Mouse (Mus musculus): ENCODE data around the gene Ttll5. TPM values are rescaled to one million over a fixed set of nuclear protein-coding genes. Genes with fewer than 3 reads are reported as not detected.

Ttll5 gene
- total and polyA plus RNA-seq, 2 experiments from 2014 or later: 6.3 to 16.8 TPM

DNA sequence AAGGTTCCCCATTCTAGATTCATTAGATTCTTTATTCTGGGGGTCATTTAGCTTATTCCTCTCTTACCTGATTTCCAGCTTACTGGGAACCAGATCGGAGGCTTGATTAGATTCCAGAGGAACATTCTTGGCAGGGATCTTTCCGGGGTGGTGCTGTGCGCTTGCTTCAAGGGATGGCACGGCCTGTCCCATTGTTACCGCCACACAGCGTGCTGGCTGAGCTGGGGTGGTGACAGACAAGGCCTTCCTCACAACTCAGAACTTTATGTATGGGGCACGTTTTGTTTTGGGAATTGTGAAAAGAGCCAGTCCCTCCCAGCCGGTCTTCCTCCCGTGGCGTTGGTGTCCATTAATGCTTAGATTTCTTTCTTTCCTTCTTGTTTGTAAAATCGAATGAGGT lies 278.9 kb downstream of the Ttll5 start:
- H3K4me2 ChIP-seq (ENCODE audit: low read depth, low read length): no peak overlapping the region
- peaks cover 50% of the 10 kb centered on the region for H3K4me1 ChIP-seq (ENCODE audit: control insufficient read depth, insufficient read depth)
- H3K27me3 ChIP-seq (ENCODE audit: control insufficient read depth, insufficient read depth, low read length): no peaks in the 10 kb centered on the region
- DNase-seq (ENCODE audit: low spot score) (no peak), ATAC-seq (ENCODE audit: insufficient read depth, low read depth) (no peak)
- no peak overlapping the region for H3K4me3 ChIP-seq (ENCODE audit: low read depth, low read length)
- peak overlapping the region; percentile 98 for H3K27ac ChIP-seq (ENCODE audit: low read depth)
- H3K9me3 ChIP-seq (replicated peaks; ENCODE audit: control insufficient read depth, low read length): no peaks in the 10 kb centered on the region
- TF ChIP-seq EP300 (IDR thresholded peaks at IDR 0.05; ENCODE audit: low read depth): no peak
- TF ChIP-seq CTCF (IDR thresholded peaks at IDR 0.05; ENCODE audit: low read depth): no peak
- 0 out of 2 replicates have a peak, but pooled peaks cover 2% of the 10 kb centered on the region for H3K36me3 ChIP-seq (replicated peaks; ENCODE audit: control insufficient read depth, insufficient read depth, low read length)
- peak overlapping the region; percentile 21; the same call in 1 of the 2 replicates for H3K9ac ChIP-seq (replicated peaks; ENCODE audit: low read depth, low read length)
- WGBS: 51% methylated on average over 11 of the region's 11 CpGs

DNA sequence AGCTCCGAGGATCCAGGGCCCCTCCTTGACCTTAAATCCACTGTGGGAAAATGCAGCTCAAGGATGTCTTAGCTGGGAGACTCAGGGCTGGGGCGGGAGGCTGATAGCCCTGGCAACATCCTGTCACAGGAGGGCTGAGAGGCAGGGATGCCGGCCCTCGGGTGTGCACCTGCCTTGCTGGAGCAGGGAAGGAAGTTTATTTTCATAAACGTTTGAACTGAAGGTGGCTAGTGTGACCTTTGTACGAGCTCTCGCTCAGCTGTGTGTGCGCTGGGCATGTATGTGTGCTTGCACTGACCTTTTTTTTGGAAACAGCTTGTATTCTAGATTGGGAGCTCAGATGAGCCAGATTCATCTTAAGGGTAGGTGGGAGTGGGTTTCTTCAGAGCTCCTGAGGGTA lies 279.4 kb downstream of the Ttll5 start:
- peak overlapping the region; percentile 21; the same call in 1 of the 2 replicates for H3K4me2 ChIP-seq (ENCODE audit: low read depth, low read length)
- 19% methylated on average over 8 of the region's 8 CpGs for WGBS
- no peak overlapping the region for H3K4me3 ChIP-seq (ENCODE audit: low read depth, low read length)
- H3K36me3 ChIP-seq (replicated peaks; ENCODE audit: control insufficient read depth, insufficient read depth, low read length): 0 out of 2 replicates have a peak, but pooled peaks cover 4% of the 10 kb centered on the region
- H3K9ac ChIP-seq (replicated peaks; ENCODE audit: low read depth, low read length): peak overlapping the region; percentile 21; the same call in 1 of the 2 replicates
- peak overlapping the region; percentile 98 for H3K27ac ChIP-seq (ENCODE audit: low read depth)
- no peak for DNase-seq (ENCODE audit: low spot score)
- no peaks in the 10 kb centered on the region for H3K27me3 ChIP-seq (ENCODE audit: control insufficient read depth, insufficient read depth, low read length)
- no peaks in the 10 kb centered on the region for H3K9me3 ChIP-seq (replicated peaks; ENCODE audit: control insufficient read depth, low read length)
- ATAC-seq (ENCODE audit: insufficient read depth, low read depth): peak; percentile 13
- H3K4me1 ChIP-seq (ENCODE audit: control insufficient read depth, insufficient read depth): peaks cover 50% of the 10 kb centered on the region
- TF ChIP-seq CTCF (IDR thresholded peaks at IDR 0.05; ENCODE audit: low read depth): no peak
- TF ChIP-seq EP300 (IDR thresholded peaks at IDR 0.05; ENCODE audit: low read depth): no peak

DNA sequence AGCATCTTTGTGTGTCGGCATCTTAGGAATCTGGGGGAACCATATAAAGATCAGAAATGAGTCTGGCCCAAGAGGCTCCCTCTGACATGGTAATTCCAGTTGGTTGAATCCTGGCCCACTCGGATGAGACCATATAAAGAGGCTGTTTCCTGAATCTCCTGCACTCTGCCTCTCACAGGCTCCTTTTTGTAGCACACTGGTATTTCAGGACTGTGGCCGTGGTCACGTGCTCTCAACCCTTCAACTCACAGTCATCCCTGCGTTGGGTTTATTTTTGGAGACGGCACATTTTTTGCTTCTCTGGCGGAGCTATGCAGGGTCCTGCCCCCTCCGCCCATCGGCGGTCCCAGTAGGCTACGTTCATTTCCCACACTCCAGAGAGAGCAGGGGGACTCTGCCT lies 279.8 kb downstream of the Ttll5 start:
- Histone ChIP-seq H3K9me3 (replicated peaks; ENCODE audit: control insufficient read depth, low read length) (no peaks in the 10 kb centered on the region), H3K36me3 (replicated peaks; ENCODE audit: control insufficient read depth, insufficient read depth, low read length) (0 out of 2 replicates have a peak, but pooled peaks cover 4% of the 10 kb centered on the region), H3K4me3 (ENCODE audit: low read depth, low read length) (no peak overlapping the region), H3K27me3 (ENCODE audit: control insufficient read depth, insufficient read depth, low read length) (no peaks in the 10 kb centered on the region), H3K27ac (ENCODE audit: low read depth) (peak overlapping the region; percentile 98), H3K4me1 (ENCODE audit: control insufficient read depth, insufficient read depth) (peaks cover 50% of the 10 kb centered on the region), H3K4me2 (ENCODE audit: low read depth, low read length) (peak overlapping the region; percentile 21; the same call in 1 of the 2 replicates), H3K9ac (replicated peaks; ENCODE audit: low read depth, low read length) (peak overlapping the region; percentile 21; the same call in 1 of the 2 replicates)
- 27% methylated on average over 11 of the region's 11 CpGs for WGBS
- peak; percentile 93 for DNase-seq (ENCODE audit: low spot score)
- TF ChIP-seq EP300 (IDR thresholded peaks at IDR 0.05; ENCODE audit: low read depth): no peak
- TF ChIP-seq CTCF (IDR thresholded peaks at IDR 0.05; ENCODE audit: low read depth): 0 out of 2 replicates have a peak, but pooled peaks have one; percentile 3
- peak; percentile 93 for ATAC-seq (ENCODE audit: insufficient read depth, low read depth)

DNA sequence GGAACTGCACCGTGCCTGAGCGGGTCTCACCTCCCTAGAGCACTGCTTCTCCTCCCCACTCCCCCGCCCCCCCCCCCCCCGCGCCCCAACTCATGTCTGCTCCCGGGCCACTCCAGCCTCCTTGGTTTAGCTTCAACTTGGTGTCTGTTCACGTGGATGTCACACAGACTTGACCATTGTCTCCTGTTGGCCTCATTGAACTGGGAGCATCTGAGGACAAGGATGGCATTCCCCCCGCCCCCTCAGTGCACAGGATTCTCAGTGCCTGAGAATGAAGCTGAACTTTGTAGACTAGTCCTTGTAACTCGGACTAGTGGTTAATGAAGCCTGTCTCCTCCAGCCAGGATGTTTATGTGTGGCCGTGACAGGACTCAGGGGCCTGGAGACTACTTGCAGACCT lies 281.1 kb downstream of the Ttll5 start:
- no peak for DNase-seq (ENCODE audit: low spot score)
- H3K4me1 ChIP-seq (ENCODE audit: control insufficient read depth, insufficient read depth): peaks cover 47% of the 10 kb centered on the region

DNA sequence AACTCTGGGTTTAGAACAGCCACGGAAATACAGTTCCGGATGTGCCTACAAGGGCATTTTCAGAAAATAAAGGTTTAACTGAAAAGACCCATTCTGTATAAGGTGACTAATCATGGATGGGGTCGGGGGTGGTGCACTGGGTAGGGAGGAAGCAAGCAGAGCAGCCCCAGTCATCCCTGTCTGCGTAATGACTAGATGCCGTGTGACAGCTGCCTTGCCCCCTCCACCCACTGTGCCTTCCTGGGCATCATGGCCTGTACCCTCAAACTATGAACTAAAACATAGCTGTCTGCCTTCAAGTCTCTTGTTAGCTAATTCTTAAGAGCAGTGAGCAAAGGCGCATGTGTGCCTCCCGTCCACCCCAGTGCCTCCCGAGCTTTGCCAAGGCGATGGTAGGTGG lies 281.6 kb downstream of the Ttll5 start:
- 0 out of 2 replicates have a peak, but pooled peaks cover 4% of the 10 kb centered on the region for H3K36me3 ChIP-seq (replicated peaks; ENCODE audit: control insufficient read depth, insufficient read depth, low read length)
- H3K4me2 ChIP-seq (ENCODE audit: low read depth, low read length): no peak overlapping the region
- H3K27ac ChIP-seq (ENCODE audit: low read depth): no peak overlapping the region
- DNase-seq (ENCODE audit: low spot score) (no peak), ATAC-seq (ENCODE audit: insufficient read depth, low read depth) (no peak)
- no peak overlapping the region for H3K4me3 ChIP-seq (ENCODE audit: low read depth, low read length)
- no peaks in the 10 kb centered on the region for H3K27me3 ChIP-seq (ENCODE audit: control insufficient read depth, insufficient read depth, low read length)
- no peak overlapping the region for H3K9ac ChIP-seq (replicated peaks; ENCODE audit: low read depth, low read length)
- peaks cover 42% of the 10 kb centered on the region for H3K4me1 ChIP-seq (ENCODE audit: control insufficient read depth, insufficient read depth)
- H3K9me3 ChIP-seq (replicated peaks; ENCODE audit: control insufficient read depth, low read length): no peaks in the 10 kb centered on the region
- WGBS: 92% methylated on average over 9 of the region's 9 CpGs
- TF ChIP-seq EP300 (IDR thresholded peaks at IDR 0.05; ENCODE audit: low read depth) (no peak), CTCF (IDR thresholded peaks at IDR 0.05; ENCODE audit: low read depth) (no peak)

More for the DNA sequence above, 281.1 kb downstream of the Ttll5 start:
- ATAC-seq (ENCODE audit: insufficient read depth, low read depth): no peak
- H3K27ac ChIP-seq (ENCODE audit: low read depth): peak overlapping the region; percentile 98; the same call in 1 of the 2 replicates
- 73% methylated on average over 10 of the region's 10 CpGs for WGBS
- no peak overlapping the region for H3K4me2 ChIP-seq (ENCODE audit: low read depth, low read length)
- H3K9ac ChIP-seq (replicated peaks; ENCODE audit: low read depth, low read length): no peak overlapping the region
- TF ChIP-seq EP300 (IDR thresholded peaks at IDR 0.05; ENCODE audit: low read depth) (no peak), CTCF (IDR thresholded peaks at IDR 0.05; ENCODE audit: low read depth) (no peak)
- no peak overlapping the region for H3K4me3 ChIP-seq (ENCODE audit: low read depth, low read length)
- H3K36me3 ChIP-seq (replicated peaks; ENCODE audit: control insufficient read depth, insufficient read depth, low read length): 0 out of 2 replicates have a peak, but pooled peaks cover 4% of the 10 kb centered on the region
- H3K27me3 ChIP-seq (ENCODE audit: control insufficient read depth, insufficient read depth, low read length): no peaks in the 10 kb centered on the region
- no peaks in the 10 kb centered on the region for H3K9me3 ChIP-seq (replicated peaks; ENCODE audit: control insufficient read depth, low read length)

DNA sequence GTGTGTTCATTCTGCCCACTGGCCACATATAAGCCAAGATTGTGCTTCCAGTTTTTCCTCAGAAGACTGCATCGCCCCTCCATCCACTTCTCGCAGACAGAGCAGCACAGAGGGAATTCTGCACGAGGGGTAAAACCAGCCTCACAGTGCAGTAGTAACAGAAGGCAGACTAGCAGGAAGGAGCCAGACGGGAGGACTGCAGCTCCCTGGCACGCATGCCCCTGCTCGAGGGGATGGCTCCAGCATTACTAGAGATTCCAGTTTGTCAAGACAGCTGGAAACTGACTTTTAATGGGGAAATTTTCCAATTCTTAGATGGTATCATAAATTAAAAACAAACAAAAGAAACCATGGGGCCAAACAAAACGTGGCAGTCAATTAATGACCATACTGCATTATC lies 283.2 kb downstream of the Ttll5 start:
- no peak overlapping the region for H3K4me3 ChIP-seq (ENCODE audit: low read depth, low read length)
- no peak overlapping the region for H3K4me2 ChIP-seq (ENCODE audit: low read depth, low read length)
- H3K27me3 ChIP-seq (ENCODE audit: control insufficient read depth, insufficient read depth, low read length): no peaks in the 10 kb centered on the region
- WGBS: 77% methylated on average over 7 of the region's 7 CpGs
- no peak for TF ChIP-seq EP300 (IDR thresholded peaks at IDR 0.05; ENCODE audit: low read depth)
- TF ChIP-seq CTCF (IDR thresholded peaks at IDR 0.05; ENCODE audit: low read depth): no peak
- ATAC-seq (ENCODE audit: insufficient read depth, low read depth) (no peak), DNase-seq (ENCODE audit: low spot score) (no peak)
- H3K9ac ChIP-seq (replicated peaks; ENCODE audit: low read depth, low read length): no peak overlapping the region
- H3K4me1 ChIP-seq (ENCODE audit: control insufficient read depth, insufficient read depth): peaks cover 28% of the 10 kb centered on the region
- H3K9me3 ChIP-seq (replicated peaks; ENCODE audit: control insufficient read depth, low read length): no peaks in the 10 kb centered on the region
- no peak overlapping the region for H3K27ac ChIP-seq (ENCODE audit: low read depth)
- 0 out of 2 replicates have a peak, but pooled peaks cover 4% of the 10 kb centered on the region for H3K36me3 ChIP-seq (replicated peaks; ENCODE audit: control insufficient read depth, insufficient read depth, low read length)

Data from heart, postnatal 0 days (tissue).